Mouse (Mus musculus): ENCODE data around the gene Nudt8. TPM values are rescaled to one million over a fixed set of nuclear protein-coding genes. Genes with fewer than 3 reads are reported as not detected.

The Nudt8 gene
- polyA plus RNA-seq, 1 experiment from 2014 or later, result 28.2 TPM

DNA sequence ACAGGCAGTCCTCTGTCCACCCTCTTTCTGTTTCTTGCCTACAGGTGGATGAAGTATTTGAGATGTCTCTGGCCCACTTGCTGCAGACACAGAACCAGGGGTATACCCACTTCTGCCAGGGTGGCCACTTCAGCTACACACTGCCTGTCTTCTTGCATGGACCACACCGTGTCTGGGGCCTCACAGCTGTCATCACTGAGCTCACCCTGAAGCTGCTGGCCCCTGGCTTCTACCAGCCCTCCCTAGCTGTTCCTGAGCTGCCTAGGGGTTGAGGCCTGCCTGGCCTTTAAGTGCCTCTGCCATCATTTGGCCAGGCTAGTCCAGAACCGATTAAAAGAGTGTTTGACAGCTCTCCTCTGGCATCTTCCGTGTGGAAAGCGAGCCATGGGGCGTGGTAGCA, 1.4 kb downstream of the Nudt8 start:
- no peak for ATAC-seq
- 89% methylated on average over 5 of the region's 5 CpGs for WGBS
- peak overlapping the region; percentile 86 for H3K9ac ChIP-seq
- H3K27ac ChIP-seq, result no peak overlapping the region
- H3K36me3 ChIP-seq (ENCODE audit: poor library complexity, severe bottlenecking), result peaks cover 17% of the 10 kb centered on the region
- peaks cover 17% of the 10 kb centered on the region for H3K4me1 ChIP-seq
- H3K9me3 ChIP-seq (replicated peaks), result no peaks in the 10 kb centered on the region
- peak overlapping the region; percentile 83 for H3K4me2 ChIP-seq
- no peak overlapping the region; the same call in 1 of the 2 replicates for H3K4me3 ChIP-seq
- H3K27me3 ChIP-seq, result peaks cover 8% of the 10 kb centered on the region; the same call in 1 of the 2 replicates

DNA sequence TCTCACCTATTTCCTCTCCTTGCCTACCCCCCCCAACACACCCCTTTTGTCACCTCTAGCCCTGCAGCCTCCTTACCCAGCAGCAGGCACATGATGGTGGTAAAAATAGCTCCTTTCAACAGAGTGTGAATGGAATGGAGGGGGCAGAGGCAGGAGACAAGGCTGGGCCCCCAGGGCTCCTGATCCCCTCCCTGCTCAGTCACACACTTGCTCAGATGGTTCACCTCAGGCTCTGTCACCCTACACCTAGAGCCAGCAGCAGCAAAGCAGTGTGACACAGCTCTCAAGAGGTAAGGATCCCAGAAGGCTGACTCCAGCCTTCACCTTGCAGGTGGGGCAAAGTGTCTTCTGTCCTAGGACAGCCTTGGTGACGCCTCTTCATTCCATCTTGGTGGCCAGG, 2.7 kb downstream of the Nudt8 start, which contains the start of gene Doc2g:
Gene Doc2g (plus strand): TSS at position 202 of the 400 bp plus-strand sequence.
- no peak within 1 kb of the TSS for H3K9ac ChIP-seq
- H3K4me3 ChIP-seq, result no peak within 1 kb of the TSS
- H3K36me3 ChIP-seq (ENCODE audit: poor library complexity, severe bottlenecking), result peaks cover 31% of the 10 kb centered on the region
- peaks cover 17% of the 10 kb centered on the region for H3K4me1 ChIP-seq
- H3K27ac ChIP-seq, result no peak within 1 kb of the TSS
- WGBS, result 78% methylated on average over 1 of the region's 1 CpGs
- ATAC-seq, result no peak
- no peaks in the 10 kb centered on the region for H3K9me3 ChIP-seq (replicated peaks)
- no peak within 1 kb of the TSS for H3K4me2 ChIP-seq
- H3K27me3 ChIP-seq, result peaks cover 2% of the 10 kb centered on the region; the same call in 1 of the 2 replicates

DNA sequence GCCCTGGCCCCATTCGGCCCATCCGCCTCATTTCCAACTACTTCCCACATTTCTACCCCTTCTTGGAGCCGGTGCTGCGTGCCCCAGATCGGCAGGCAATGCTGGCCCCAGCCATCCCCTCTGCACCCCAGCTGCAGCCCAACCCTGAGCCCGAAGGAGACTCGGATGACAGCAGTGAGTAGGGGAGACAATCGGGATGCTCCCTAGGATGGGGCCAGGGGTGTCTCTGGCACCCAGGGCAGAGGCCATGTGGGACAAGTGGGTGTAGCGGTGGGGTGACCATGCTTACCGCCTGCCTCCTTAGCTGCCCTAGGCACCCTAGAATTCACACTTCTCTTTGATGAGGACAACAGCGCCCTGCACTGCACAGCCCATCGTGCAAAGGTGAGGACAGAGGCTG, 3.3 kb downstream of the Nudt8 start:
- H3K4me3 ChIP-seq, result no peak overlapping the region
- H3K4me2 ChIP-seq, result no peak overlapping the region
- H3K9ac ChIP-seq, result no peak overlapping the region
- H3K27me3 ChIP-seq, result no peaks in the 10 kb centered on the region; the same call in 1 of the 2 replicates
- H3K4me1 ChIP-seq, result peaks cover 17% of the 10 kb centered on the region
- no peaks in the 10 kb centered on the region for H3K9me3 ChIP-seq (replicated peaks)
- H3K27ac ChIP-seq, result no peak overlapping the region
- no peak for ATAC-seq
- peaks cover 36% of the 10 kb centered on the region for H3K36me3 ChIP-seq (ENCODE audit: poor library complexity, severe bottlenecking)
- WGBS, result 86% methylated on average over 12 of the region's 12 CpGs

DNA sequence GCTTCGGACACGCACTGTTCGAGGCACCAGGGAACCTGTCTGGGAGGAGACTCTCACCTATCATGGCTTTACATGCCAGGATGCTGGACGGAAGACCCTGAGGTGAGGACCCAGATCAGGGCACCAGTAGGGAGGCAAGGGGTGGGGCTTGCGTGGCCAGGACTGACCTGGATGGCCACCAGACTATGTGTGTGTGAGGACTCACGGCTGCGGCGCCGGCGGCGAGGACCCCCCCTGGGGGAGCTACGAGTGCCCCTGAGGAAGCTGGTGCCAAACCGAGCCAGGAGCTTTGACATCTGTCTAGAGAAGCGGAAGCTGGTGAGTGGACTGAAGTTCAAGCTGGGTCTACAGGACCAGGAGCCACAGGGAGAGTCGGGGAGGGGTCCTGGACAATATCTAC, 4.0 kb downstream of the Nudt8 start:
- no peak for ATAC-seq
- peaks cover 17% of the 10 kb centered on the region for H3K4me1 ChIP-seq
- H3K36me3 ChIP-seq (ENCODE audit: poor library complexity, severe bottlenecking), result peaks cover 43% of the 10 kb centered on the region
- H3K9me3 ChIP-seq (replicated peaks), result no peaks in the 10 kb centered on the region
- H3K9ac ChIP-seq, result no peak overlapping the region
- WGBS, result 89% methylated on average over 15 of the region's 15 CpGs
- no peak overlapping the region for H3K4me2 ChIP-seq
- no peak overlapping the region for H3K27ac ChIP-seq
- no peak overlapping the region for H3K4me3 ChIP-seq
- H3K27me3 ChIP-seq, result no peaks in the 10 kb centered on the region; the same call in 1 of the 2 replicates

DNA sequence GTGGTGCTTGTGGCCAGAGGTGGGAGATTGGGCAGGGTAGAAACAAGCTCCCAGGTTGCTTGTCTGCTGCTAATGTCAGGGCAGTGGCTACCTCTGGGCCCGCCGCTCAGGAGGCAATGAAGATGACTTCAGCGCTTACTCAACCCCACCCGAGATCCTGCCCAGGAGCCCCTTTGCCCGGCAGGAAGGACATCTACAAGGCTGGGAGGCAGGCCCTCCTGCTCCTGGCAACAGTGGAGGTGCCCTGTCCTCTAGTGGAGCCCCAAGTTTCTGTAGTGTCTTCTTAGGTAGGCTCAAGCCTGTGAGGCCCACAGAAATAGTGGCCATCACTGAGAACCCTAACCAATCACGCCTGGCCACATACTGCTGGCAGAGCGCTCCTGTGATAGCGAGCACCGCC, 4.7 kb downstream of the Nudt8 start:
- WGBS, result 90% methylated on average over 9 of the region's 9 CpGs

DNA sequence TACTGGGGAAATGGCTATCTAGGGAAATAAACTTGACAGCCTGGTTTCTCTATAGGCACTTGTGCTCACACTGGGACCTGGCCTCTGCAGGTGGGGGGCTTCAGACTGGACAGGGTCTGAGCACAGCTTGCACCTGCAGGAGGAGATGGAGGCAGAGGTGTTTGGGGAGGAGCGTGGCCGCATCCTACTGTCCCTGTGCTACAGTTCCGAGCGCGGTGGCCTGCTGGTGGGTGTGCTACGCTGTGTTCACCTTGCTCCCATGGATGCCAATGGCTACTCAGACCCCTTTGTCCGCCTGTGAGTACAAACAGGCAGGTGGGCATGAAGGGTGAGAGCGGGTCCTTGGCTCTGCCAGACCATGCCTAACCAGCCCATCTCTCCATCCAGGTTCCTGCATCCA, 5.6 kb downstream of the Nudt8 start:
- Histone ChIP-seq H3K27me3 (no peaks in the 10 kb centered on the region; the same call in 1 of the 2 replicates), H3K36me3 (ENCODE audit: poor library complexity, severe bottlenecking) (peaks cover 55% of the 10 kb centered on the region), H3K9me3 (replicated peaks) (no peaks in the 10 kb centered on the region), H3K9ac (no peak overlapping the region), H3K4me3 (no peak overlapping the region), H3K4me2 (no peak overlapping the region), H3K27ac (no peak overlapping the region), H3K4me1 (peaks cover 10% of the 10 kb centered on the region)
- no peak for ATAC-seq
- WGBS, result 95% methylated on average over 8 of the region's 8 CpGs

More for the DNA sequence above, 4.7 kb downstream of the Nudt8 start:
- Histone ChIP-seq H3K4me1 (peaks cover 10% of the 10 kb centered on the region), H3K4me3 (no peak overlapping the region), H3K9me3 (replicated peaks) (no peaks in the 10 kb centered on the region), H3K27me3 (no peaks in the 10 kb centered on the region; the same call in 1 of the 2 replicates), H3K27ac (no peak overlapping the region), H3K36me3 (ENCODE audit: poor library complexity, severe bottlenecking) (peaks cover 51% of the 10 kb centered on the region), H3K9ac (no peak overlapping the region), H3K4me2 (no peak overlapping the region)
- ATAC-seq, result no peak

DNA sequence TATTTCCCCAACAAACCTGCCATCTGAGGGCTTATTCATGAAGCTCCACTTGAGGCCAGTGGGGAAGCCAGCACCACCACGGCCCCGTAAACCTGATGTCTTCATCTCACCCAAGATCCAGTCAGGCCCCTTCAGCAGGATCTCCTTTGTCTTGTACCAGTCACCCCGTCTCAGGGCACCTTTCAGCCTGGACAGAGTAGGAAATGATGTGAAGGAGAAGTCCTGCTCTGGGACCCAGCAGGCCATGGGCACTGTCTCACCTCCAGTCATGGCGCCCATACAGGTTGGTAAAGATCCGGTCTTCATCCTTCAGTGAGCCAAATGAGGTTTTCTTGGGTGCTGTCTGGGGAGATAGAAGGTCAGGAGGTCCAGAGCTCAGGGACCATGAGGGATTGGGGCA, 10.7 kb downstream of the Nudt8 start:
- H3K9me3 ChIP-seq (replicated peaks), result no peaks in the 10 kb centered on the region
- H3K36me3 ChIP-seq (ENCODE audit: poor library complexity, severe bottlenecking), result peaks cover 44% of the 10 kb centered on the region
- 93% methylated on average over 5 of the region's 5 CpGs for WGBS
- H3K9ac ChIP-seq, result no peak overlapping the region; the same call in 1 of the 2 replicates
- H3K4me2 ChIP-seq, result peak overlapping the region; percentile 79; the same call in 1 of the 2 replicates
- no peaks in the 10 kb centered on the region for H3K27me3 ChIP-seq
- no peak overlapping the region for H3K4me3 ChIP-seq
- peaks cover 13% of the 10 kb centered on the region for H3K4me1 ChIP-seq
- ATAC-seq, result no peak
- H3K27ac ChIP-seq, result no peak overlapping the region

DNA sequence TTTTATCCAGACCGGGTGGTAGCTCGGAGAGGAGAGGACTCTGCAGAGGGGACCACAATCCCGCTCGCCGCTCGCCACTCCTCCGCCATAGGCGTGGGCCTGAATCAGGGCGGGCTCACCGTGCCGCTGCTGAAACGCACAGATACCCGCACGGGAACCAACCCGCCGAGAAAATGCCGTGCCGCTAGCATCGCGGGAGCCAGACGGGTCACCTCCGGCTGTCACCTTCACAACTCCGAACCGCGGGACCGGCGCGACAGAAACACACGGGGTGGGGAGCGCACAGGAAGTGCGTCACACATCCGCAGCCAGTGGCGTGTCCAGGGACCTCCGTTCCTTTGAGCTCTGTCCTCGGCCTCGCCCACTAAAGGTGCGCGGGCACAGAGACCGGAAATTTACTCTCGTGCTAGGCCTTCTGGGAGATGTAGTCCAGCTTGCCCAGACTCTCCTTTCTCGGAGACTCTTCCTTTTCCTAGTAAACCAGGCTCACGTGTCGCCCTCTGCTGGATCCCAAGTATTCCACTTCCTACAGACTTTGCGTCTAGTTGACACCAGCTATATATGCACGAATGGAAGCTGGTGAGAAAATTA, 12.1 kb downstream of the Nudt8 start, which contains the start of gene Ndufv1:
Gene Ndufv1 (minus strand): TSS at position 375 of the 591 bp plus-strand sequence.
- Histone ChIP-seq H3K27ac (peak within 1 kb of the TSS; percentile 48), H3K9ac (peak within 1 kb of the TSS; percentile 80), H3K4me1 (peaks cover 13% of the 10 kb centered on the region), H3K36me3 (ENCODE audit: poor library complexity, severe bottlenecking) (peaks cover 30% of the 10 kb centered on the region), H3K4me3 (peak within 1 kb of the TSS; percentile 80), H3K27me3 (no peaks in the 10 kb centered on the region), H3K4me2 (peak within 1 kb of the TSS; percentile 79), H3K9me3 (replicated peaks) (no peaks in the 10 kb centered on the region)
- under 1% methylated on average over 45 of the region's 45 CpGs for WGBS
- ATAC-seq, result peak; percentile 100

DNA sequence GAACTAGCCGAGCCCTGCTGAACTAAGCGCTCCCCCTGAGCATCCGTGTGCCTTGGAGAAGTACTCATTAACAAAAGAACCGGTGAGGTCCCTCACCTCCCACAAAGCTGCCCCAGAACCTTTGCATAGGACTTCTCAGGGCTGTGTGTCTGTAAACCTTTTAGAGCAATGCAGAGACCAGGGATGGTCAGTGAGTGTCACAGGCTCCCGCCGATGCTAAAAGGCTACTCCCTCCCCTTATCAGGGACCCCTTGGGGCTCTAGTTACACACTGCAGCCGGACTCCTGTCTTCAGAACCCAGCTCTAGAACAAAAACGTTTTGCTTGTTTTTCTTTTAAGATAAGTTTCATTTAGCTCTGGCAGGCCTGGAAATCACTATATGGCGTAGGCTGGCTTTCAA, 12.7 kb downstream of the Nudt8 start:
- Histone ChIP-seq H3K4me3 (peak overlapping the region; percentile 80), H3K4me2 (peak overlapping the region; percentile 79), H3K9me3 (replicated peaks) (no peaks in the 10 kb centered on the region), H3K27ac (no peak overlapping the region), H3K27me3 (no peaks in the 10 kb centered on the region), H3K36me3 (ENCODE audit: poor library complexity, severe bottlenecking) (peaks cover 24% of the 10 kb centered on the region), H3K9ac (peak overlapping the region; percentile 31; the same call in 1 of the 2 replicates), H3K4me1 (peaks cover 13% of the 10 kb centered on the region)
- no peak; the same call in 1 of the 2 replicates for ATAC-seq
- 25% methylated on average over 9 of the region's 9 CpGs for WGBS

DNA sequence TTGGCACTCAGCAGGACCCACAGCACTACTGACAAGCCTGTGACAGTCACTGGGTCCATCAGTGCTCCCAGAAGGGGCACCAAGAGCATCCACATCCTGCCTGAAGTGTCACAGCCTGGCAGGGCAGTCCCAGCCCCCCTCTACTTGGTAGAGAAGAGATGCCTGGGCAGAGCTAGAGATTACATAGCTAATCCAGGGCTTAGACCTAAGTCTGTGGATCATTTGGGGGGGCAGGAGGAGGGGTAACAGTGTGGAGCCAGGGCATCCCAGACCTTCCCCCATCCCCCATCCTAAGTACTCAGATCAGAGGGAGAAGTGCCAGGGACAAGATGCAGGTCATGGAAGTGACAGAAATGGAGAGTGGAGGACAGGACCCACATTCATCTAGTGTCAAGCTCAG, 14.4 kb downstream of the Nudt8 start:
- no peak overlapping the region for H3K4me3 ChIP-seq
- ATAC-seq, result no peak
- H3K27me3 ChIP-seq, result no peaks in the 10 kb centered on the region
- H3K27ac ChIP-seq, result no peak overlapping the region
- H3K4me1 ChIP-seq, result peaks cover 22% of the 10 kb centered on the region
- peak overlapping the region; percentile 1 for H3K9ac ChIP-seq
- H3K9me3 ChIP-seq (replicated peaks), result no peaks in the 10 kb centered on the region
- no peak overlapping the region for H3K4me2 ChIP-seq
- peaks cover 7% of the 10 kb centered on the region for H3K36me3 ChIP-seq (ENCODE audit: poor library complexity, severe bottlenecking)

DNA sequence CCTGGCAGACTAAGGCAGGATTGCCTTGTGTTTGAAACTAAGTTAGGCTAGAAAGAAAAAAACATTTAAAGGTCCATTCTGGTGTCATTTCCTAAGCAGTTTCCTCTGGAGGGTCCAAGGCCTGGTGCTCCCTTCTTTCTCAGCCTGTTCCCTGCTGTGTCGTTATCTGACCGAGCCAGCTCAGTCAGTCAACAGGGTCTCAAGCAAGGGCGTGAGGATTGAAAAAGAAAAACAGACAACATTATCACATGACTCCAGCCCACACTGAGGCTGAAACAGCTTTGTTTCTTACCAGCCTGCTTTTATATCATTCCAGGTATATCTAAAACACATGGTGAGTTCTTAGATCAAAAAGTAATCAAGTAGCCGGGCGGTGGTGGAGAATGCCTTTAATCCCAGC, 15.3 kb downstream of the Nudt8 start:
- Histone ChIP-seq H3K27ac (no peak overlapping the region), H3K9ac (no peak overlapping the region), H3K27me3 (no peaks in the 10 kb centered on the region), H3K9me3 (replicated peaks) (no peaks in the 10 kb centered on the region), H3K4me1 (peaks cover 22% of the 10 kb centered on the region), H3K4me2 (no peak overlapping the region), H3K36me3 (ENCODE audit: poor library complexity, severe bottlenecking) (no peaks in the 10 kb centered on the region), H3K4me3 (no peak overlapping the region)
- WGBS, result 53% methylated on average over 5 of the region's 5 CpGs
- no peak for ATAC-seq

DNA sequence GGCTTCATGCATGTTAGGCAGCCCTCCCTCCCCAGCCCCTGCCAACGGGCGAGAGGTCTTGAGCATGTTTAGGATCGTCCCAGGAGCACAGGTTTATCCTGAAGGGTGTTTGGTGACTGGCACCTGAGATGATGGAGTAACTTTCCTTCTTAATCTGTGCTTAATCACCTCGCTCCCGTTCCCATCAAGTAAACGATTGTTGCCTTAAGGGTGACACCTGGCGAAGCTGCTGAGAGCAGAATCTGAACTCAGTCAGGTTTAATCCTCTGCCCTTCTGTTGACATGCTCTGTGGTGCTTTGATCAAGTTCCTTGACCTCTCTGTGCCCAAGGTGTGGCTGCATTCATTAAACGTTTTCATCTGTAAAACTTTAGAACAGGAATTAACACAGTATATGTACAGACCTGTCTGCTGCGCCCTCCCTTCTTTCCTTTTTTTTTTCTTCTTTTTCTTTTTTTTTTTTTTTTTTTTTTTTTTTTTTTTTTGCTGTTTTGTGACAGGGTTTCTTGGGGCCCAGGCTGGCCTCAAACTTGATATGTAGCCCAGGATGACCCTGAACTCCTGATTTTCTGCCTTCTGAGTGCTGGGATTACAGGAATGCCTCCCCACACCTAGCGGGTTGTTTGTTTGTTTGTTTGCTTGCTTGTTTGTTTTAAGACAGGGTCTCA, 17.7 kb downstream of the Nudt8 start:
- Histone ChIP-seq H3K9ac (no peak overlapping the region), H3K27me3 (no peaks in the 10 kb centered on the region), H3K4me3 (no peak overlapping the region), H3K4me2 (no peak overlapping the region), H3K36me3 (ENCODE audit: poor library complexity, severe bottlenecking) (no peaks in the 10 kb centered on the region), H3K4me1 (peaks cover 9% of the 10 kb centered on the region; the same call in 1 of the 2 replicates), H3K27ac (no peak overlapping the region), H3K9me3 (replicated peaks) (no peaks in the 10 kb centered on the region)
- ATAC-seq, result no peak
- 64% methylated on average over 10 of the region's 10 CpGs for WGBS

Data from forebrain, embryonic 13.5 days (tissue).